Mouse (Mus musculus) heart, adult 2 months (tissue): ENCODE measurements around the gene Samm50.

Experiments used
- CTCF ChIP-seq: fragments of 200-600 bp; IDR thresholded peaks from 2 replicates; pipeline ENCODE4 v1.8.1; 2022; ENCODE audit warnings: antibody characterized with exemption, mild to moderate bottlenecking, moderate library complexity
- POLR2A ChIP-seq: fragments of 200-500 bp; IDR thresholded peaks from 2 replicates; pipeline ENCODE4 v1.6.1; 2011; ENCODE audit warnings: mild to moderate bottlenecking, low read depth, low read length, control low read depth; ENCODE audit not compliant: insufficient read depth

GRCm38 (mm10) chr15:84178733-84179132 lies 13.3 kb upstream of the Samm50 start:
- TF ChIP-seq POLR2A, result no peak
- TF ChIP-seq CTCF, result no peak
